Mouse (Mus musculus) G1E (cell line): ENCODE results near the gene Slc38a3. TPM values are rescaled to one million over a fixed set of nuclear protein-coding genes. Genes with fewer than 3 reads are reported as not detected.

ENCODE experiments used
- ATAC-seq: 2 replicates; pipeline ENCODE4 v1.8.0; 2016; ENCODE audit warnings: mild to moderate bottlenecking; ENCODE audit not compliant: insufficient number of reproducible peaks, poor library complexity, low FRiP score, severe bottlenecking; ENCODE audit errors: extremely low read depth
- DNase-seq: peaks from one replicate; pipeline ENCODE4 v3.0.0; 2012; ENCODE audit warnings: low spot score
- H3K27me3 ChIP-seq: 2 replicates; pipeline ENCODE4 v1.6.1; 2012; ENCODE audit warnings: mild to moderate bottlenecking, low read length, inconsistent platforms; ENCODE audit not compliant: insufficient read depth
- H3K36me3 ChIP-seq: replicated peaks from 2 replicates; pipeline ENCODE3; 2012; ENCODE audit warnings: mild to moderate bottlenecking, inconsistent platforms
- H3K4me1 ChIP-seq: 2 replicates; pipeline ENCODE4 v1.6.1; 2012; ENCODE audit warnings: low read depth, low read length, inconsistent platforms, mixed read lengths; ENCODE audit not compliant: insufficient read depth
- H3K4me3 ChIP-seq: 2 replicates; pipeline ENCODE4 v1.5.1; 2012; ENCODE audit warnings: low read depth, mild to moderate bottlenecking, inconsistent platforms, low read length, moderate library complexity, mixed read lengths
- H3K9me3 ChIP-seq: replicated peaks from 2 replicates; pipeline ENCODE4 v1.6.1; 2012; ENCODE audit warnings: inconsistent platforms
- CTCF ChIP-seq: IDR thresholded peaks from 2 replicates; pipeline ENCODE4 v1.5.1; 2012; ENCODE audit warnings: low read depth, low read length, inconsistent platforms, mixed read lengths
- GATA1 ChIP-seq: IDR thresholded peaks from 2 replicates; pipeline ENCODE4 v1.6.1; 2012; ENCODE audit warnings: borderline replicate concordance, low read length, inconsistent platforms, mixed read lengths
- GATA2 ChIP-seq: IDR thresholded peaks from 2 replicates; pipeline ENCODE4 v1.6.1; 2012; ENCODE audit warnings: low read depth, low read length, inconsistent platforms, borderline replicate concordance
- POLR2AphosphoS5 ChIP-seq: IDR thresholded peaks from 2 replicates; pipeline ENCODE4 v1.6.1; 2012; ENCODE audit warnings: low read depth, low read length, inconsistent platforms; ENCODE audit not compliant: insufficient replicate concordance
- TAL1 ChIP-seq: conservative IDR thresholded peaks from 2 replicates; pipeline ENCODE4 v1.6.1; 2012; ENCODE audit warnings: low read depth, low read length, inconsistent platforms, mixed read lengths
- polyA plus RNA-seq: library from polyadenylated mRNA; stranded (reverse); fragments of >175 nt; gene quantifications from 2 replicates; pipeline ENCODE4 v1.2.3, GENCODE M21; 2012
- total RNA-seq, 2 experiments: library from RNA; stranded (forward) in 1 of 2; stranded (reverse) in 1 of 2; fragments of 200-1000 nt in 1 of 2; fragments of >200 nt in 1 of 2; fragmentation: Nextera tagmentation in 1 of 2; gene quantifications; 2 replicates each; pipeline ENCODE4 v1.2.3; 2014 to 2017

The Slc38a3 gene
- total RNA-seq (2014; fragmentation: Nextera tagmentation): not detected in 2 replicates
- total RNA-seq (2017): 0.11 and 0.12 TPM in 2 replicates
- not detected in 2 replicates for polyA plus RNA-seq

DNA sequence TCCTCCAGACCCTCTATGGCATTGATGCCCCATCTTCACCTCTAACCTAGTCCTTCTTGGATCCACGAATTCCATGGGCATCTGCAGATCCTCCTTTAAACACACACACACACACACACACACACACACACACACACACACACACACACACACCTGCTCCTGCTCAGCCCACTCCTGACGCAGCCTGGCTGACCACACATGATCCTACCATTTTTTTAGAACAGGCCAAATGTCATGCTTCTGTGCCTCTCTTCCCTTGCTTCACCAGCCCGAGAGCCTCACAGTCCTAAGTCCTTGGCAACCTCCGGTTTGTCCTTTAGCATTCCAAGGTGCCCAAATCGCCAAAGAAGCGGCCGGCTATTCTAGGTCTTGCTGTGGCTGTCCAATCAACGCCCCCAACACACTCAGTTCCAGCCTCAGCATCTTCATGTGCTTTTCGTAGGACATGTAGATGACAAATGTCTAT lies at the start of gene Slc38a3:
Gene Slc38a3 (minus strand): TSS at position 51 of the 466 bp plus-strand sequence.
- no peak for TF ChIP-seq GATA2
- no peak for TF ChIP-seq TAL1
- TF ChIP-seq POLR2AphosphoS5: no peak
- no peak for TF ChIP-seq CTCF
- no peak for TF ChIP-seq GATA1
- Histone ChIP-seq H3K4me1 (no peaks in the 10 kb centered on the region), H3K36me3 (no peaks in the 10 kb centered on the region), H3K27me3 (peaks cover 72% of the 10 kb centered on the region), H3K9me3 (no peaks in the 10 kb centered on the region), H3K4me3 (no peak within 1 kb of the TSS)
- ATAC-seq (no peak), DNase-seq (no peak)

DNA sequence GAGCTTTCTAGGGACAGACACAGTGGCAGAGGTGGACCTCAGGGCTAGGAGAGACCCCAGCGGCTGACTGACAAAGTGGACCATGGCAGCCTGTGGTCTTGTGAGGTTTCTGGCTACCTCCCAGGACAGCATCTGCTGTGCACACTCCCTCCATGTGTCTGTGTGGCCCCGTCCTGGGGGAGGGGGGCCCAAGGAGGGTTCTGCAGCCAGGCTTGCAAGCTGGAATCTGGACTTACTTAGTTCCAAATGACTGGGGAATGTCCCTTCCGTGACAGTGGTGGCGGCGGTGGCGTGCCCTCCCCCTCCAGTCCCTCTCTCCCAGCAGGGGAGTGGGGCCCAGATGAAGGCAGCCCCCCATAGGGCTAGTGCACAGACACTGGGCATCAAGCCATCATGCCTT lies 47.6 kb upstream of the Slc38a3 start:
- Histone ChIP-seq H3K36me3 (no peaks in the 10 kb centered on the region), H3K27me3 (peaks cover 80% of the 10 kb centered on the region), H3K4me1 (peaks cover 14% of the 10 kb centered on the region; the same call in 1 of the 2 replicates), H3K9me3 (no peaks in the 10 kb centered on the region), H3K4me3 (no peak overlapping the region)
- DNase-seq (no peak), ATAC-seq (no peak)
- TF ChIP-seq TAL1: no peak
- no peak for TF ChIP-seq GATA2
- TF ChIP-seq GATA1: no peak
- TF ChIP-seq POLR2AphosphoS5: no peak
- TF ChIP-seq CTCF: no peak

DNA sequence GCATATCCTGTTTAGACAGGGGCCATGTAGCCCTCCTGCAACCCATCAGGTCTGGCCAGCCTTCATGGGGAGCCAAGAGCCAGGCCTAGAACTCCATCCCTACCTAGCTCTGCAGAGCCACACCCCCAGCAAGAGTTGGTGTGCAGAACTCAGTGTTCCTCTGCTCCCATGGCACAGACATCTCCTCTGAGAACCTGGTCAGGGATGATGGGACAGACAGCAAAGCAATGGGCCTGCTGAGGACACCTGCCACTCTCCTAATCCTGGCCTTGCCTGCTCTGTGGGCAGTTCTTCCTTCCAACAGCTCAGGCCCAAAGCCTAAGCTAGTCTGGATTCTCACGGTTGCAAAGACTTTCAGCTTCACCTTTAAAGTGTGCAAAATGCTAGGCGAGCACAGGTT lies 46.3 kb upstream of the Slc38a3 start:
- no peak for TF ChIP-seq CTCF
- TF ChIP-seq GATA1: no peak
- no peak for TF ChIP-seq TAL1
- TF ChIP-seq POLR2AphosphoS5: no peak
- TF ChIP-seq GATA2: no peak
- no peaks in the 10 kb centered on the region for H3K9me3 ChIP-seq
- H3K4me1 ChIP-seq: peaks cover 8% of the 10 kb centered on the region; the same call in 1 of the 2 replicates
- no peak overlapping the region for H3K4me3 ChIP-seq
- DNase-seq: no peak
- no peak for ATAC-seq
- H3K36me3 ChIP-seq: no peaks in the 10 kb centered on the region
- H3K27me3 ChIP-seq: peaks cover 80% of the 10 kb centered on the region

DNA sequence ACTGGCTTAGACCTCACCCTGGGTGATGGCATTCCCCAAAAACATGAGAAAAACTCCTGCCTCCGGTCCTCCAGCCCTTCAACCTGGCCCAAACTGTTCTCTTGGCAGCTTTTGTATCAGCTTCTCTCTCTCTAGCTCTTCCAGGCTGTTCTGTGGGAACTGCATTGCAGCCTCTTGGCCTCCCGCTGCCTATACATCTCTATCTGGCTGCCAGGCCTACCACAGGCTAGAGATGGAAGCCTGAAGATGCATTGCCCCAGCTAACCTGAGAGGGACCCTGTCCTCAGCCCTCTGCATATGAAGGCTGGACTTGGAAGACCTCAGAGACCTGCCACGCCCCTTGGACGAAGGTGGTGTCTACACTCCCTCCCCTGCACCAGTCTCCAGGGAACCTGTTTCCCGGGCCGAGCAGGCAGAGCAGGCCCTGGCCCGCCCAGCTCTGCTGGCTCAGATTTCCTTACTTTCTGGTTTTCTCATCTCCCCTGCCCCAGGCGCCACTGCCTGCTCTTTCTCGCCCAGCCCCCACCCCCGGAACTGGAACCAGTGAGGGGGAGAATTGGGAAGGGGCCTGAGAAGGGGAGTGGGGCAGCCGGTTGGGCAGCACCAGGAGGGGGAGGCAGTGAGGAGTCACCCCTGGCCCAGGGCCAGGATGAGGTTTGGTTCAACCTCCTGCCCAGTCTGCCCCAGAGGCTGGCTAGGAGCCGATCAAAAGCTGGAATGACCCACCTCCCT lies 45.1 kb upstream of the Slc38a3 start:
- Histone ChIP-seq H3K4me1 (peaks cover 17% of the 10 kb centered on the region), H3K4me3 (no peak overlapping the region), H3K9me3 (no peaks in the 10 kb centered on the region), H3K27me3 (peaks cover 82% of the 10 kb centered on the region), H3K36me3 (no peaks in the 10 kb centered on the region)
- DNase-seq: no peak
- no peak for ATAC-seq
- TF ChIP-seq POLR2AphosphoS5 (no peak), TAL1 (no peak), GATA1 (no peak)

DNA sequence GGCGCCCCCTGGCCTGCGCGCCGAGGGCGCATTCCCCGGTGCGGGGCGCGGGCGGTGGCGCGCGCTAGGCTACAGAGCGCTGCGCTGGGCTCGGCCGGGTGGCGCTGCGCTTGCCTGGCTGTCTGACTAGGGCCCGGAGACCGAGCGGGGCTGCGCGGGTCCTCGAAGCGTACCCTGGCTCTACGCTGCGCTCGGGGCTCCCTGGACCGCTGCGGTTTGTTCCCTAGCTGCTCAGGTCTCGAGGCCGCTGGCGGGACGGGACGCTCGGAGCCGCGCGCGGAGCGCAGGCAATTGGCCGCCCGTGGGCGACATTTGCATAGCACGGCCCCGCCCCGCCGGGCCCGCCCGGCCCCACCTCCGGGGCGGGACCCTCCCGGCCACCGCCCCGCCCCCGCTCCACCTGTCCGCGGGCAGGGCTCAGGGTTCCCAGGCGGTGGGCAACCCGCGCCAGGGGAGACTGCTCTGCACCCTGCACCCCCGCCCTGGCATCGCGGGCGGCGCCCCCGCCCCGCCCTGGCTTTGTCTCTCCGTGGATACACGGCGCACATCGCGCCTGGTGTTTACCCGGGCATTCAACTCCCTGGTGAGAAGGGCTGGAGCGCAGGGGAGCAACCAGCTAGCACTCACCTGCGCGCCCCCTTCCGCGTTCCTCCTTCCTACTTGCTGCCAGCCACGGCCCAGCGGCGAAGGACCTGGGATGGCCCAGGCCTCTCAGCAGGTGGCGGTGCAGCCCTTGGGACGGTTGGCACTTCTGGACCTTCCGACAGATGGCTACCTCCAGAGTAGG lies 40.6 kb upstream of the Slc38a3 start, which contains the start of gene Sema3f:
Gene Sema3f (minus strand): TSS at position 779 of the 787 bp plus-strand sequence.
- no peak for TF ChIP-seq TAL1
- TF ChIP-seq CTCF: no peak
- no peak for TF ChIP-seq POLR2AphosphoS5
- TF ChIP-seq GATA2: no peak
- no peak for TF ChIP-seq GATA1

DNA sequence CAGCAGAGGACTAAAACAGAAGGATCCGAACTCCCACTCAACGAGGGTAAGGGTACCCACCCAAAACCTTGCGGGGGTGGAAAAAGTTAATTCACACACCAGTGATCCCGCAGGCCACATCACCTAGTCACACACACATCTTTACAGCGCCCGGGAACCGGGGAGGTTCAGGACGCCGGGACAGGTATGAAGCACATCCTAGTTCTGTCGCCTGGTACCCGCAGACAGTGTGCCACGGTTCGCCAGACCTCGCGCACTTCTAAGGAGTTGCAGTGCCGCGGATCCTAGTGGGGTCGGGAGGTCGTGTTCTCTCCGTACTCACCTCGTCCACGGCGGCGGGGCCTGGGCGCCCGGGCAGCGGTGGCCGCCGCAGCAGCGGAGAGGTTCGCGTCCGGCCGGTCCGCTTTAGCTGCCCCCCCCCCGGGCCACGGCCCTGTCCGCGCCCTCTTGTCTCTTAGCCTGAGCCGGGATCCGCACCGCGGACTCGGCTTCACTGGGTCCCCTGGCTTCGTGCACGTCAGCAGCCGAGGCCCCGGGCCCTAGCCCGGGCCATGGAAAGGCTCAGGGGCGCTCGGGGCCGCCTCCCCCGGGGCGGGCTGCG lies 39.9 kb upstream of the Slc38a3 start:
- peak; percentile 29 for DNase-seq
- TF ChIP-seq GATA1: no peak
- TF ChIP-seq GATA2: no peak
- no peak for TF ChIP-seq POLR2AphosphoS5
- no peak for TF ChIP-seq CTCF
- no peak for TF ChIP-seq TAL1
- H3K36me3 ChIP-seq: no peaks in the 10 kb centered on the region
- no peak for ATAC-seq
- peaks cover 30% of the 10 kb centered on the region for H3K4me1 ChIP-seq
- peaks cover 90% of the 10 kb centered on the region for H3K27me3 ChIP-seq
- no peaks in the 10 kb centered on the region for H3K9me3 ChIP-seq
- peak overlapping the region; percentile 70; the same call in 1 of the 2 replicates for H3K4me3 ChIP-seq

More for the DNA sequence above, 40.6 kb upstream of the Slc38a3 start, which contains the start of gene Sema3f:
- ATAC-seq: no peak
- Histone ChIP-seq H3K4me1 (peaks cover 35% of the 10 kb centered on the region), H3K9me3 (no peaks in the 10 kb centered on the region), H3K27me3 (peaks cover 90% of the 10 kb centered on the region), H3K4me3 (peak within 1 kb of the TSS; percentile 70), H3K36me3 (no peaks in the 10 kb centered on the region)
- DNase-seq: peak; percentile 75
